Mouse (Mus musculus): ENCODE data around the gene Kif2c. TPM values are rescaled to one million over a fixed set of nuclear protein-coding genes. Genes with fewer than 3 reads are reported as not detected.

The Kif2c gene
- polyA plus RNA-seq, 1 experiment from 2014 or later = 24.6 TPM

- 2% methylated on average over 41 of the region's 48 CpGs for WGBS
- no peaks in the 10 kb centered on the region; the same call in 1 of the 2 replicates for H3K4me1 ChIP-seq (replicated peaks; ENCODE audit: insufficient read depth, low read length)
- peak; percentile 33; the same call in 1 of the 2 replicates for TF ChIP-seq CTCF (IDR thresholded peaks at IDR 0.05; ENCODE audit: low read depth)
- H3K9ac ChIP-seq (ENCODE audit: low read depth, low read length) = peak within 1 kb of the TSS; percentile 82
- H3K27ac ChIP-seq = no peak within 1 kb of the TSS
- no peaks in the 10 kb centered on the region for H3K9me3 ChIP-seq (replicated peaks; ENCODE audit: low read length)
- peak; percentile 76 for ATAC-seq (replicated peaks; ENCODE audit: low FRiP score, low read depth)
- peak within 1 kb of the TSS; percentile 95 for H3K4me2 ChIP-seq (ENCODE audit: low read length)
- DNase-seq (ENCODE audit: low spot score) = peak; percentile 98
- peak within 1 kb of the TSS; percentile 76 for H3K4me3 ChIP-seq (replicated peaks; ENCODE audit: low read depth, low read length)
- H3K27me3 ChIP-seq (ENCODE audit: insufficient read depth, low read length) = no peaks in the 10 kb centered on the region
- H3K36me3 ChIP-seq (ENCODE audit: insufficient read depth, low read length) = no peaks in the 10 kb centered on the region
Observed at GRCm38 (mm10) chr4:117133817-117134600, 48.4 kb downstream of the Kif2c start, which contains the start of gene Plk3. TSS of gene Plk3 (minus strand) at chr4:117133963.

- H3K36me3 ChIP-seq (ENCODE audit: insufficient read depth, low read length) = 0 out of 2 replicates have a peak, but pooled peaks cover 2% of the 10 kb centered on the region
- H3K27ac ChIP-seq = no peak overlapping the region
- H3K9ac ChIP-seq (ENCODE audit: low read depth, low read length) = peak overlapping the region; percentile 82
- no peaks in the 10 kb centered on the region for H3K27me3 ChIP-seq (ENCODE audit: insufficient read depth, low read length)
- H3K4me2 ChIP-seq (ENCODE audit: low read length) = peak overlapping the region; percentile 95
- H3K9me3 ChIP-seq (replicated peaks; ENCODE audit: low read length) = no peaks in the 10 kb centered on the region
- DNase-seq (ENCODE audit: low spot score) = no peak
- TF ChIP-seq CTCF (IDR thresholded peaks at IDR 0.05; ENCODE audit: low read depth) = no peak
- ATAC-seq (replicated peaks; ENCODE audit: low FRiP score, low read depth) = peak; percentile 9
- H3K4me1 ChIP-seq (replicated peaks; ENCODE audit: insufficient read depth, low read length) = no peaks in the 10 kb centered on the region; the same call in 1 of the 2 replicates
- WGBS = under 1% methylated on average over 41 of the region's 42 CpGs
- peak overlapping the region; percentile 76 for H3K4me3 ChIP-seq (replicated peaks; ENCODE audit: low read depth, low read length)
Observed at GRCm38 (mm10) chr4:117133366-117133796, 49.1 kb downstream of the Kif2c start.

GRCm38 (mm10) chr4:117132794-117133143, 49.7 kb downstream of the Kif2c start:
- Histone ChIP-seq H3K27ac (no peak overlapping the region), H3K4me2 (ENCODE audit: low read length) (peak overlapping the region; percentile 95), H3K9me3 (replicated peaks; ENCODE audit: low read length) (no peaks in the 10 kb centered on the region), H3K4me3 (replicated peaks; ENCODE audit: low read depth, low read length) (peak overlapping the region; percentile 76), H3K9ac (ENCODE audit: low read depth, low read length) (peak overlapping the region; percentile 82; the same call in 1 of the 2 replicates), H3K4me1 (replicated peaks; ENCODE audit: insufficient read depth, low read length) (no peaks in the 10 kb centered on the region; the same call in 1 of the 2 replicates), H3K36me3 (ENCODE audit: insufficient read depth, low read length) (0 out of 2 replicates have a peak, but pooled peaks cover 6% of the 10 kb centered on the region), H3K27me3 (ENCODE audit: insufficient read depth, low read length) (no peaks in the 10 kb centered on the region)
- TF ChIP-seq CTCF (IDR thresholded peaks at IDR 0.05; ENCODE audit: low read depth) = no peak
- WGBS = 30% methylated on average over 11 of the region's 11 CpGs
- ATAC-seq (replicated peaks; ENCODE audit: low FRiP score, low read depth) (no peak), DNase-seq (ENCODE audit: low spot score) (no peak)

GRCm38 (mm10) chr4:117131890-117132793, 50.3 kb downstream of the Kif2c start:
- H3K4me2 ChIP-seq (ENCODE audit: low read length) = peak overlapping the region; percentile 95
- no peak overlapping the region for H3K27ac ChIP-seq
- H3K4me1 ChIP-seq (replicated peaks; ENCODE audit: insufficient read depth, low read length) = no peaks in the 10 kb centered on the region; the same call in 1 of the 2 replicates
- H3K27me3 ChIP-seq (ENCODE audit: insufficient read depth, low read length) = no peaks in the 10 kb centered on the region
- H3K9me3 ChIP-seq (replicated peaks; ENCODE audit: low read length) = no peaks in the 10 kb centered on the region
- no peak for DNase-seq (ENCODE audit: low spot score)
- no peak for TF ChIP-seq CTCF (IDR thresholded peaks at IDR 0.05; ENCODE audit: low read depth)
- 48% methylated on average over 7 of the region's 7 CpGs for WGBS
- H3K36me3 ChIP-seq (ENCODE audit: insufficient read depth, low read length) = 0 out of 2 replicates have a peak, but pooled peaks cover 6% of the 10 kb centered on the region
- no peak for ATAC-seq (replicated peaks; ENCODE audit: low FRiP score, low read depth)
- H3K9ac ChIP-seq (ENCODE audit: low read depth, low read length) = no peak overlapping the region
- peak overlapping the region; percentile 76; the same call in 1 of the 2 replicates for H3K4me3 ChIP-seq (replicated peaks; ENCODE audit: low read depth, low read length)

- Histone ChIP-seq H3K27ac (no peak overlapping the region), H3K4me1 (replicated peaks; ENCODE audit: insufficient read depth, low read length) (peaks cover 7% of the 10 kb centered on the region; the same call in 1 of the 2 replicates), H3K27me3 (ENCODE audit: insufficient read depth, low read length) (no peaks in the 10 kb centered on the region), H3K9me3 (replicated peaks; ENCODE audit: low read length) (no peaks in the 10 kb centered on the region), H3K9ac (ENCODE audit: low read depth, low read length) (no peak overlapping the region), H3K36me3 (ENCODE audit: insufficient read depth, low read length) (0 out of 2 replicates have a peak, but pooled peaks cover 6% of the 10 kb centered on the region), H3K4me2 (ENCODE audit: low read length) (no peak overlapping the region), H3K4me3 (replicated peaks; ENCODE audit: low read depth, low read length) (no peak overlapping the region)
- ATAC-seq (replicated peaks; ENCODE audit: low FRiP score, low read depth) (no peak), DNase-seq (ENCODE audit: low spot score) (no peak)
- 85% methylated on average over 6 of the region's 6 CpGs for WGBS
- no peak for TF ChIP-seq CTCF (IDR thresholded peaks at IDR 0.05; ENCODE audit: low read depth)
Observed at GRCm38 (mm10) chr4:117131198-117131597, 51.2 kb downstream of the Kif2c start.

- H3K9ac ChIP-seq (ENCODE audit: low read depth, low read length) = no peak overlapping the region
- WGBS = 75% methylated on average over 6 of the region's 6 CpGs
- TF ChIP-seq CTCF (IDR thresholded peaks at IDR 0.05; ENCODE audit: low read depth) = no peak
- no peaks in the 10 kb centered on the region for H3K27me3 ChIP-seq (ENCODE audit: insufficient read depth, low read length)
- no peak overlapping the region for H3K4me2 ChIP-seq (ENCODE audit: low read length)
- no peaks in the 10 kb centered on the region for H3K9me3 ChIP-seq (replicated peaks; ENCODE audit: low read length)
- no peak for ATAC-seq (replicated peaks; ENCODE audit: low FRiP score, low read depth)
- H3K4me3 ChIP-seq (replicated peaks; ENCODE audit: low read depth, low read length) = no peak overlapping the region
- H3K27ac ChIP-seq = no peak overlapping the region
- H3K4me1 ChIP-seq (replicated peaks; ENCODE audit: insufficient read depth, low read length) = peaks cover 8% of the 10 kb centered on the region; the same call in 1 of the 2 replicates
- H3K36me3 ChIP-seq (ENCODE audit: insufficient read depth, low read length) = 0 out of 2 replicates have a peak, but pooled peaks cover 6% of the 10 kb centered on the region
- DNase-seq (ENCODE audit: low spot score) = no peak
Observed at GRCm38 (mm10) chr4:117130790-117131189, 51.6 kb downstream of the Kif2c start.
